Mouse (Mus musculus): ENCODE data around the gene Adra1b. TPM values are rescaled to one million over a fixed set of nuclear protein-coding genes. Genes with fewer than 3 reads are reported as not detected.

The Adra1b gene
- total RNA-seq, 2 experiments from 2014 or later = not detected

DNA sequence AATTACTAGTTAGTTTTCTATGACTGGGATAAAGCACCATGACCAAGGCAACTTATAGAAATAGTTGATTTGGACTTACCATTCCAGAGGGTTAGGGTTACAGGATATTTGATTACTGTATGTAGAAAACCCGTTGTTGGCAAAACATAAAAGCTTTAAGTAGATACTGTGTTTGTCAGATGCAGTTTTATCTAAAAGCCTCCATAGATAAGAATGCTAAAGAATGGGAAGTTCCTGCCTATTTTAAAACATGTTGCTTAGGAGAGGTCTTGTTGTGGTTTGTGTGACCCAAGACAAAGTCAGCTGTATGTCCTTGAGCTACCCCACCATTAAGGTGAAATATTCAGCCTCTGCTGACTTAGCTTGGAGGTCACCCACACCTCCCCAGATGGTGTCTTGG lies 146.4 kb downstream of the Adra1b start:
- ATAC-seq (replicated peaks; ENCODE audit: low FRiP score, low TSS enrichment, poor library complexity, severe bottlenecking) = no peak

DNA sequence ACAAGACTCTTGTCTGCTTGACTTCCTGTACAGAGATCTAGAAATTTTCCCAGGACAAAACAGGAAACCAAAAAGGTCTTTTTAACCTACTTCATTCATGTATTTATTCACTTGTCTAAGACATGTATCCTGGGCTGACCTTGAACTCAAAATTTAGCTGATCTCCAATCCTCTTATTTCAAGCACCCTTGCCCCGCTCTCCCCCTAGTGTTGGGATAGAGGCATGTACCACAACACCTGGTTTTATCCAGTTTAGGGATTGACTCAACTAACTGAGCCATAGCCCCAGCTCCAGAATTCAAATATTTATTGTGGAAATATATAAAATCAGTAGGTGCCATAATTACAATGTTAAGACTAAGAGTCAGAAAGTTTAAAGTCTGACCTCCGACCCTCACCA lies 149.5 kb downstream of the Adra1b start:
- no peak for ATAC-seq (replicated peaks; ENCODE audit: low FRiP score, low TSS enrichment, poor library complexity, severe bottlenecking)

DNA sequence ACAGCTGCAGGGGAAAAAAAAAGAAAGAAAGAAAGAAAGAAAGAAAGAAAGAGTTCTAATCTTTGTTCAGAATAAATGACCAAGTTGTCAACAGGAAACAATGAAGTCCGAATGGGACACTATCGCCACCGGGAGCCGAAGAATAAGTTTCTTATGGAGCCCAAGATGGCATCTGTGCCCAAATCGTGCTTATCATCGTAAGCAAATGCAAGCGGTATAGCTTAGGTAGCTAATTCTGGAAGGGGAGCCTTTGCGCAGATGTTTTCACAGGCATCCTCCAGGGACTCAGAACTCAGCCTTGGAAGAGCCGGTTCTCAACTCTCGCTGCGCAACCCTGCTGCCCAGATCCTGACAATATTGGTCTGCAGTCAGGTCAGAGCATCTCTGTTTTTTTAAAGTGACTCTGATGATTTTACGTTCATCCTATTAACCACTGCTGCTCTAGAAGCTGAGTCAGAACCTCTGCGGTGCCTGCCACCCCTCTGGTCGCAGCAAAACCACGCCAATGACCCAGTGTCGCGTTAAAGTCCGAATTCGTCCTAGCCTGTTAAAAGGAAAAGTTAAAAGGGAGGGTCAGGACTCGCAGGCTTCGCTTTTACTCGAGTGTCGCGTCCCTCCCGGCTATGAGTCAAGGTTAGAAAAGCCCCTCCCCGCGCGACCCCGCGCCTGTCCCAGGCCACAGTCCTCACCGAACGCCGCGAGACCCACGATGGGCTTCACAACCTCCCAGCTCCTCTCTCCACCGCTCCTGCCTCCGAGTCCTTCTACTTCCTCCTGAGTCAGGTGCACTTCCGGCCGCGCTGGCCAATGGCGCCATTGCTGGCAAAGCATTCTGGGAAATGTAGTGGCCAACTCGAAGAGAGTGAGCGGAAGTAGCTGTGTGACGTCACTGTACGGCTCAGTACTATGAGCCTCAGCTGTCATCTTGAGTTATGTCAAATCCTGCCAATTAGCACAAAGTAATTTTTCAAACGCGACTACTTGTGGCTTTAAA lies 153.5 kb downstream of the Adra1b start, which contains the start of gene Ttc1:
TSS of gene Ttc1 (minus strand) at position 776 of the 994 bp plus-strand sequence.
- ATAC-seq (replicated peaks; ENCODE audit: low FRiP score, low TSS enrichment, poor library complexity, severe bottlenecking) = peak; percentile 99

DNA sequence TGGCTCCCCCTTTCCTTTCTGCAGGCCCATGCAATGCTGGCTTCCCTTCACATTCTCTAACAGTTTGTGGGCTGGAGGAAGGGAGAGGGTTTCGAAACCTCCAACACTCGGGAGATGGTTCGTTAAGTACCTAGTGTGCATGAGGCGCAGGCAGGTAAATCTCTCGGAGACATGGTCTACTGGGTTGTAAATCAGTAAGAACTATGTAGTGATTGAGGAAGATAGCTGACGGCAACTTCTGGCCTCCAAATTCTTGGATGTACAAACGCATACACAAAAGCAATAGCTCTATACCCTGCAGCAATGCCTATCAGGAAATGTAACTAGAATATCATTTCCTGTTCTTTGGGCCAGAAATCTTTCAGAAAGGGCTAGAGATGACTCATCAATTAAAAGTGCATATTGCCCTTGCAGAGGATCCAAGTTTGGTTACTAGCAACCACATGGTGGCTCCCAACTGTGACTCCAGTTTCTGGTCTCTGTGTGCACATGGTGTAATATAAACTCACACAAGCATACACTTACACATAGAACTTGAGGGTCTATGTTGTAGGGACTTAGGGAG lies 172.2 kb downstream of the Adra1b start:
- ATAC-seq (replicated peaks; ENCODE audit: low FRiP score, low TSS enrichment, poor library complexity, severe bottlenecking) = no peak; the same call in 1 of the 2 replicates

DNA sequence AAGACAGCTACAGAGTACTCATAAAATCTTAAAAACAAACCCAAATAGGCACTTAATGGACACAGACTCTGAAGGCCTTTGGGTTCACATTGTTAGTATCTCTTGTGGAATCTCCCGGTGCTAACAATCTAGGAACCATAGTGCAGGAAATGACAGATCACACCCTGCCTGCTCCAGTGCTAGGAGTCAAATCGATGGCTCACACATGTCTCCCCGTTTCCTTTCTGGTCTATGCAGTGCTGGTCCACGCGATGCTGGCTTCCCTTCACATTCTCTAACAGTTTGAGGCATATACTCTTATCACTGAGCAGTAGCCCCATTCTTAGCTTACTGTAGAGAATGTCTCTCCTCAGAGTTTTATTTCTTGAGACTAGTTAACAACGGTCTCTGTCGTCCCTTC lies 173.2 kb downstream of the Adra1b start:
- peak; percentile 88 for ATAC-seq (replicated peaks; ENCODE audit: low FRiP score, low TSS enrichment, poor library complexity, severe bottlenecking)

Other genes starting within 250 kb of the Adra1b start
- 55.1 TPM in 2 replicates for gene Pwwp2a, start 219.2 kb downstream of the Adra1b start, total RNA-seq (2014; fragmentation: Nextera tagmentation)
- gene Pwwp2a, start 219.2 kb downstream of the Adra1b start, total RNA-seq (2017) = 29.4 and 36.7 TPM in 2 replicates
- 38.4 and 68.3 TPM in 2 replicates for gene Ttc1, start 153.2 kb downstream of the Adra1b start, total RNA-seq (2014; fragmentation: Nextera tagmentation)
- 74.5 and 103 TPM in 2 replicates for gene Ttc1, start 153.2 kb downstream of the Adra1b start, total RNA-seq (2017)

Measured in megakaryocyte-erythroid progenitor cell, adult 5-6 weeks (primary cell).